Mouse (Mus musculus) MEL (cell line): ENCODE results near the gene Slc16a11. TPM values are rescaled to one million over a fixed set of nuclear protein-coding genes. Genes with fewer than 3 reads are reported as not detected.

Experiments
- DNase-seq: peaks from one replicate; pipeline ENCODE4 v3.0.0; 2011; ENCODE audit warnings: low read depth, low spot score
- H3K27ac ChIP-seq: 2 replicates; pipeline ENCODE4 v1.5.1; 2012; ENCODE audit warnings: low read depth, mild to moderate bottlenecking, control low read depth, low read length, moderate library complexity; ENCODE audit not compliant: control insufficient read depth
- H3K27me3 ChIP-seq, 2 experiments: fragments of 150-350 bp in 1 of 2; sonication (generic) in 1 of 2; 2 replicates each; pipeline ENCODE4 v1.6.1; 2012; ENCODE audit warnings: low read length in 2 of 2, mild to moderate bottlenecking in 2 of 2, improper control_type of control experiment in 1 of 2, moderate library complexity in 1 of 2; ENCODE audit not compliant: insufficient read depth in 2 of 2, control insufficient read depth in 1 of 2
- H3K36me3 ChIP-seq, 2 experiments: 2 replicates each; pipeline ENCODE4 v1.6.1; 2012 to 2014; ENCODE audit warnings: low read length in 2 of 2, improper control_type of control experiment in 1 of 2, inconsistent platforms in 1 of 2, mild to moderate bottlenecking in 1 of 2; ENCODE audit not compliant: insufficient read depth in 2 of 2, control insufficient read depth in 1 of 2
- H3K4me1 ChIP-seq, 2 experiments: fragments of 150-350 bp in 1 of 2; sonication (generic) in 1 of 2; 2 replicates each; pipeline ENCODE4 v1.6.1; 2012; ENCODE audit warnings: low read length in 2 of 2, improper control_type of control experiment in 1 of 2, mild to moderate bottlenecking in 1 of 2; ENCODE audit not compliant: insufficient read depth in 2 of 2, control insufficient read depth in 1 of 2
- H3K4me3 ChIP-seq, 2 experiments: fragments of 150-350 bp in 1 of 2; sonication (generic) in 1 of 2; 2 replicates each; pipeline ENCODE4 v1.5.1; 2012; ENCODE audit warnings: low read depth in 2 of 2, low read length in 2 of 2, mild to moderate bottlenecking in 2 of 2, moderate library complexity in 2 of 2, control low read depth in 1 of 2, improper control_type of control experiment in 1 of 2; ENCODE audit not compliant: control insufficient read depth in 1 of 2, insufficient read depth in 1 of 2
- H3K79me2 ChIP-seq: 2 replicates; pipeline ENCODE4 v1.6.1; 2012; ENCODE audit warnings: mild to moderate bottlenecking, low read length, moderate library complexity; ENCODE audit not compliant: control insufficient read depth, poor library complexity, insufficient read depth
- H3K9ac ChIP-seq: 2 replicates; pipeline ENCODE4 v1.6.1; 2012; ENCODE audit warnings: low read depth, mild to moderate bottlenecking, control low read depth, low read length, moderate library complexity; ENCODE audit not compliant: control insufficient read depth, poor library complexity, severe bottlenecking
- H3K9me3 ChIP-seq: fragments of 150-350 bp; sonication (generic); replicated peaks from 2 replicates; pipeline ENCODE4 v1.6.1; 2012; ENCODE audit warnings: mild to moderate bottlenecking, low read length, improper control_type of control experiment, moderate library complexity; ENCODE audit not compliant: insufficient read depth
- BHLHE40 ChIP-seq: IDR thresholded peaks from 2 replicates; pipeline ENCODE4 v1.6.1; 2012; ENCODE audit warnings: low read depth, mild to moderate bottlenecking, inconsistent platforms, low read length, improper control_type of control experiment, borderline replicate concordance
- CHD2 ChIP-seq: IDR thresholded peaks from 2 replicates; pipeline ENCODE4 v1.6.1; 2011; ENCODE audit warnings: low read length, improper control_type of control experiment
- E2F4 ChIP-seq: IDR thresholded peaks from 2 replicates; pipeline ENCODE4 v1.6.1; 2011; ENCODE audit warnings: low read depth, low read length, improper control_type of control experiment, borderline replicate concordance
- ETS1 ChIP-seq: IDR thresholded peaks from 2 replicates; pipeline ENCODE4 v1.6.1; 2012; ENCODE audit warnings: low read depth, mild to moderate bottlenecking, inconsistent platforms, low read length, improper control_type of control experiment, moderate library complexity
- GABPA ChIP-seq: IDR thresholded peaks from 2 replicates; pipeline ENCODE4 v1.6.1; 2012; ENCODE audit warnings: low read depth, mild to moderate bottlenecking, inconsistent platforms, low read length, improper control_type of control experiment, moderate library complexity
- GATA1 ChIP-seq: IDR thresholded peaks from 2 replicates; pipeline ENCODE4 v1.6.1; 2011; ENCODE audit warnings: low read depth, low read length, improper control_type of control experiment
- HCFC1 ChIP-seq: IDR thresholded peaks from 2 replicates; pipeline ENCODE4 v1.6.1; 2012; ENCODE audit warnings: low read depth, mild to moderate bottlenecking, inconsistent platforms, low read length, improper control_type of control experiment, moderate library complexity
- JUND ChIP-seq: IDR thresholded peaks from 2 replicates; pipeline ENCODE4 v1.6.1; 2011; ENCODE audit warnings: low read depth, mild to moderate bottlenecking, improper control_type of control experiment, low read length
- MAX ChIP-seq: IDR thresholded peaks from 2 replicates; pipeline ENCODE4 v1.6.1; 2011; ENCODE audit warnings: low read length, improper control_type of control experiment
- MAZ ChIP-seq: IDR thresholded peaks from 2 replicates; pipeline ENCODE4 v1.6.1; 2012; ENCODE audit warnings: low read depth, mild to moderate bottlenecking, inconsistent platforms, low read length, improper control_type of control experiment
- MYB ChIP-seq: IDR thresholded peaks from 2 replicates; pipeline ENCODE4 v1.6.1; 2011; ENCODE audit warnings: mild to moderate bottlenecking, low read depth, low read length, improper control_type of control experiment
- MYC ChIP-seq: IDR thresholded peaks from 2 replicates; pipeline ENCODE4 v1.6.1; 2011; ENCODE audit warnings: low read depth, mild to moderate bottlenecking, low read length, improper control_type of control experiment, moderate library complexity
- NELFE ChIP-seq: IDR thresholded peaks from 2 replicates; pipeline ENCODE4 v1.6.1; 2011; ENCODE audit warnings: low read depth, low read length, improper control_type of control experiment
- NRF1 ChIP-seq: IDR thresholded peaks from 2 replicates; pipeline ENCODE4 v1.6.1; 2014; ENCODE audit warnings: low read depth, mild to moderate bottlenecking, inconsistent platforms, low read length, improper control_type of control experiment, moderate library complexity; ENCODE audit not compliant: poor library complexity, insufficient read depth, severe bottlenecking
- POLR2A ChIP-seq, 2 experiments: IDR thresholded peaks; 2 replicates each; pipeline ENCODE4 v1.6.1; 2011 to 2012; ENCODE audit warnings: low read length in 2 of 2, mild to moderate bottlenecking in 2 of 2, control low read depth in 1 of 2, improper control_type of control experiment in 1 of 2, low read depth in 1 of 2, moderate library complexity in 1 of 2; ENCODE audit not compliant: control insufficient read depth in 1 of 2, insufficient read depth in 1 of 2, poor library complexity in 1 of 2
- POLR2AphosphoS2 ChIP-seq: IDR thresholded peaks from 2 replicates; pipeline ENCODE4 v1.6.1; 2011; ENCODE audit warnings: low read length, improper control_type of control experiment
- POLR2AphosphoS5 ChIP-seq: IDR thresholded peaks from 2 replicates; pipeline ENCODE4 v1.6.1; 2012; ENCODE audit warnings: low read depth, borderline replicate concordance, mild to moderate bottlenecking, inconsistent platforms, low read length, moderate library complexity, mixed read lengths
- RCOR1 ChIP-seq: IDR thresholded peaks from 2 replicates; pipeline ENCODE4 v1.6.1; 2012; ENCODE audit warnings: low read depth, mild to moderate bottlenecking, inconsistent platforms, low read length, improper control_type of control experiment
- SMC3 ChIP-seq: IDR thresholded peaks from 2 replicates; pipeline ENCODE4 v1.6.1; 2011; ENCODE audit warnings: low read depth, low read length, improper control_type of control experiment
- TBP ChIP-seq: IDR thresholded peaks from 2 replicates; pipeline ENCODE4 v1.8.0; 2011; ENCODE audit warnings: low read depth, low read length, improper control_type of control experiment
- TCF12 ChIP-seq: IDR thresholded peaks from 2 replicates; pipeline ENCODE4 v1.6.1; 2014; ENCODE audit warnings: low read depth, mild to moderate bottlenecking, inconsistent platforms, low read length, improper control_type of control experiment, moderate library complexity
- ZKSCAN1 ChIP-seq: IDR thresholded peaks from 2 replicates; pipeline ENCODE4 v1.6.1; 2012; ENCODE audit warnings: low read depth, mild to moderate bottlenecking, inconsistent platforms, low read length, improper control_type of control experiment, moderate library complexity
- ZMIZ1 ChIP-seq: IDR thresholded peaks from 2 replicates; pipeline ENCODE4 v1.6.1; 2012; ENCODE audit warnings: low read depth, mild to moderate bottlenecking, inconsistent platforms, low read length, improper control_type of control experiment, moderate library complexity
- polyA plus RNA-seq, 2 experiments: library from polyadenylated mRNA; stranded (reverse) in 1 of 2; unstranded in 1 of 2; fragments of >175 nt in 1 of 2; fragments of >200 nt in 1 of 2; gene quantifications; 2 replicates each; pipeline versions ENCODE4 v1.2.1 to v1.2.4; 2012; ENCODE audit warnings: low replicate concordance in 2 of 2, low read depth in 1 of 2; ENCODE audit not compliant: insufficient read length in 2 of 2, insufficient read depth in 1 of 2, missing spikeins in 1 of 2
- total RNA-seq: library from RNA; depleted of rRNA; stranded (reverse); fragments of 300-350 nt; gene quantifications from 2 replicates; pipeline ENCODE4 v1.2.3, GENCODE M21; 2012

Gene Slc16a11
- total and polyA plus RNA-seq, 3 experiments, result 0.31 to 1.2 TPM; not detected in 1

GRCm38 (mm10) chr11:70210681-70211080 lies 1.9 kb upstream of the Slc16a11 start:
- H3K79me2 ChIP-seq, result no peaks in the 10 kb centered on the region
- H3K27ac ChIP-seq, result no peak overlapping the region
- peaks cover 2% of the 10 kb centered on the region in 2 experiments; a peak in 2 of 4 replicates for H3K27me3 ChIP-seq
- no peak overlapping the region for H3K9ac ChIP-seq
- H3K36me3 ChIP-seq, result no peaks in the 10 kb centered on the region
- no peak for TF ChIP-seq MAZ
- no peak for TF ChIP-seq NRF1
- TF ChIP-seq BHLHE40, result no peak
- no peak for TF ChIP-seq MYC
- TF ChIP-seq POLR2A (IDR thresholded peaks at IDR 0.05; ENCODE audit: control insufficient read depth in 1 of 2, insufficient read depth in 1 of 2, low read depth in 1 of 2, low read length in 2 of 2, poor library complexity in 1 of 2), result no peak
- no peak for TF ChIP-seq TBP
- TF ChIP-seq, all 39 proteins: peak for 0
- Histone ChIP-seq H3K4me3 (no peak overlapping the region), H3K9me3 (no peaks in the 10 kb centered on the region), H3K4me1 (peaks cover 0 to 5% of the 10 kb centered on the region in 2 experiments; a peak in 1 of 4 replicates)
- no peak for DNase-seq

- DNase-seq, result no peak
- Histone ChIP-seq H3K9me3 (no peaks in the 10 kb centered on the region), H3K9ac (no peak overlapping the region), H3K27me3 (no peaks in the 10 kb centered on the region; a peak in 1 of 4 replicates), H3K36me3 (no peaks in the 10 kb centered on the region), H3K4me1 (peaks cover 0 to 5% of the 10 kb centered on the region in 2 experiments; a peak in 1 of 4 replicates), H3K79me2 (no peaks in the 10 kb centered on the region), H3K4me3 (no peak overlapping the region), H3K27ac (no peak overlapping the region)
- TF ChIP-seq POLR2AphosphoS5 (no peak), MYB (no peak), MYC (no peak), ZKSCAN1 (no peak), POLR2AphosphoS2 (no peak), HCFC1 (no peak), MAX (no peak), E2F4 (no peak), ETS1 (no peak), CHD2 (no peak), SMC3 (no peak), RCOR1 (no peak), ZMIZ1 (no peak), NELFE (no peak), GABPA (no peak), JUND (no peak), GATA1 (no peak), TCF12 (no peak)
Observed at GRCm38 (mm10) chr11:70211972-70212371, 580 bp upstream of the Slc16a11 start.
